Mouse (Mus musculus) forebrain, postnatal 0 days (tissue): Measurements from ENCODE around the gene Arhgap31. TPM values are rescaled to one million over a fixed set of nuclear protein-coding genes. Genes with fewer than 3 reads are reported as not detected.

ENCODE experiments used
- ATAC-seq: fragments of 200-750 bp; cut with Nextera tagmentation; 2 replicates; pipeline ENCODE4 v1.8.0; 2017; ENCODE audit warnings: mild to moderate bottlenecking, moderate library complexity
- DNase-seq: peaks from one replicate; pipeline ENCODE4 v3.0.0-alpha.2; 2015
- H3K27ac ChIP-seq: fragments of 300-500 bp; sonication (generic); 2 replicates; pipeline ENCODE4 v1.5.1; 2014; ENCODE audit warnings: low read depth, mild to moderate bottlenecking, antibody characterized with exemption, low read length, moderate library complexity, mixed read lengths
- H3K27me3 ChIP-seq: fragments of 300-500 bp; sonication (generic); 2 replicates; pipeline ENCODE4 v1.6.1; 2014; ENCODE audit warnings: mild to moderate bottlenecking, low read length, mixed read lengths; ENCODE audit not compliant: insufficient read depth
- H3K36me3 ChIP-seq: fragments of 300-500 bp; sonication (generic); 2 replicates; pipeline ENCODE4 v1.6.1; 2014; ENCODE audit warnings: mild to moderate bottlenecking, moderate library complexity; ENCODE audit not compliant: insufficient read depth
- H3K4me1 ChIP-seq: fragments of 300-500 bp; sonication (generic); 2 replicates; pipeline ENCODE4 v1.6.1; 2014; ENCODE audit warnings: antibody characterized with exemption; ENCODE audit not compliant: insufficient read depth
- H3K4me2 ChIP-seq: fragments of 300-500 bp; sonication (generic); 2 replicates; pipeline ENCODE4 v1.6.1; 2014; ENCODE audit warnings: low read depth, mild to moderate bottlenecking, moderate library complexity
- H3K4me3 ChIP-seq: fragments of 300-500 bp; sonication (generic); 2 replicates; pipeline ENCODE4 v1.5.1; 2014; ENCODE audit warnings: low read depth, low read length, mixed read lengths
- H3K9ac ChIP-seq: fragments of 300-500 bp; sonication (generic); 2 replicates; pipeline ENCODE4 v1.6.1; 2014; ENCODE audit warnings: mild to moderate bottlenecking
- H3K9me3 ChIP-seq: fragments of 300-500 bp; sonication (generic); 2 replicates; pipeline ENCODE4 v1.6.1; 2016; ENCODE audit warnings: low read length
- CTCF ChIP-seq: sonication (generic); IDR thresholded peaks from 2 replicates; pipeline ENCODE4 v1.5.1; 2016; ENCODE audit warnings: antibody characterized with exemption, control low read depth, low read depth
- WGBS: fragments of 180-500 bp; shearing (Covaris S2); extraction: QIAGEN DNeasy Blood & Tissue Kit; methylation state at CpG from one replicate; pipeline ENCODE4 v1.1.7; 2014; 5-methylcytosine and 5-hydroxymethylcytosine counted together
- polyA plus RNA-seq: library from polyadenylated mRNA; unstranded; fragments of >200 nt; fragmentation: Nextera tagmentation; extraction: Ambion mirVana; gene quantifications from 2 replicates; pipeline ENCODE4 v1.2.1, GENCODE M21; 2015
- total RNA-seq: library from RNA; depleted of rRNA; stranded (reverse); fragments of >200 nt; gene quantifications from 2 replicates; pipeline ENCODE4 v1.2.3, GENCODE M21; 2014

Arhgap31 gene
- total and polyA plus RNA-seq, 2 experiments from 2014 or later, result 2.4 to 9.6 TPM

- no peaks in the 10 kb centered on the region for H3K36me3 ChIP-seq
- H3K4me2 ChIP-seq, result no peak overlapping the region
- WGBS, result 92% methylated on average over 6 of the region's 6 CpGs
- TF ChIP-seq CTCF, result no peak
- no peaks in the 10 kb centered on the region for H3K9me3 ChIP-seq
- no peak overlapping the region for H3K4me3 ChIP-seq
- DNase-seq, result no peak
- H3K4me1 ChIP-seq, result 0 out of 2 replicates have a peak, but pooled peaks cover 8% of the 10 kb centered on the region
- no peak for ATAC-seq
- H3K27me3 ChIP-seq, result no peaks in the 10 kb centered on the region
- no peak overlapping the region for H3K9ac ChIP-seq
- no peak overlapping the region for H3K27ac ChIP-seq
Observed at GRCm38 (mm10) chr16:38677171-38677570, 35.9 kb downstream of the Arhgap31 start.

GRCm38 (mm10) chr16:38676647-38677046 lies 36.4 kb downstream of the Arhgap31 start:
- TF ChIP-seq CTCF, result no peak
- Histone ChIP-seq H3K27me3 (no peaks in the 10 kb centered on the region), H3K4me2 (no peak overlapping the region), H3K4me1 (peaks cover 8% of the 10 kb centered on the region; the same call in 1 of the 2 replicates), H3K36me3 (no peaks in the 10 kb centered on the region), H3K9ac (no peak overlapping the region), H3K9me3 (no peaks in the 10 kb centered on the region), H3K4me3 (no peak overlapping the region), H3K27ac (no peak overlapping the region)
- DNase-seq, result no peak
- WGBS, result 93% methylated on average over 4 of the region's 4 CpGs
- ATAC-seq, result no peak

- H3K9ac ChIP-seq, result no peak overlapping the region
- TF ChIP-seq CTCF, result no peak
- no peak overlapping the region for H3K4me2 ChIP-seq
- peaks cover 8% of the 10 kb centered on the region; the same call in 1 of the 2 replicates for H3K4me1 ChIP-seq
- H3K4me3 ChIP-seq, result no peak overlapping the region
- H3K36me3 ChIP-seq, result no peaks in the 10 kb centered on the region
- ATAC-seq, result no peak
- WGBS, result 57% methylated on average over 9 of the region's 9 CpGs
- H3K27me3 ChIP-seq, result no peaks in the 10 kb centered on the region
- H3K9me3 ChIP-seq, result no peaks in the 10 kb centered on the region
- H3K27ac ChIP-seq, result no peak overlapping the region
- no peak for DNase-seq
Observed at GRCm38 (mm10) chr16:38675600-38676335, 37.3 kb downstream of the Arhgap31 start.

- H3K4me2 ChIP-seq, result no peak overlapping the region
- no peaks in the 10 kb centered on the region for H3K27me3 ChIP-seq
- no peak overlapping the region for H3K9ac ChIP-seq
- no peak overlapping the region for H3K27ac ChIP-seq
- peaks cover 8% of the 10 kb centered on the region; the same call in 1 of the 2 replicates for H3K4me1 ChIP-seq
- ATAC-seq (no peak), DNase-seq (no peak)
- 91% methylated on average over 11 of the region's 11 CpGs for WGBS
- no peak overlapping the region for H3K4me3 ChIP-seq
- H3K36me3 ChIP-seq, result no peaks in the 10 kb centered on the region
- TF ChIP-seq CTCF, result no peak
- no peaks in the 10 kb centered on the region for H3K9me3 ChIP-seq
Observed at GRCm38 (mm10) chr16:38674891-38675290, 38.2 kb downstream of the Arhgap31 start.

DNA sequence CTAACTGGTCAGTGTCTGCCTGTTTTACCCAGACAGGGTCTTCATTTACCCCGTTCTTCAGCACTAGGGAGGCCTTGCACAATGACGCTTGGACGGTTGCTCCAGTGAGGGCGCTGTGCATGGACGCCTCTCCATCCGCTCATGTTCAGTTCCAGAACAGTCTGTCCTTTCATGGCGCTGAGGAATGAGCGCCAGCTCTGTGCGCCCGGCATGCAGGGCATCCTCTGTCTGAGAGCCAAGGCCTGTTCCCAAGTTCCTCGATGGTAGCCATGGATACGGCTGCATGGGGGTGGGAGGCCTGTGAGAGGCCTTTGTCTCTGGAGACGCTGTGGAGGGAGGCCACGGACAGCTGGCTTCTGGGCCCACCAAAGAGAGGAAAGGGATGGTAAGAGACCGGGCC lies 39.6 kb downstream of the Arhgap31 start:
- Histone ChIP-seq H3K4me1 (peaks cover 8% of the 10 kb centered on the region; the same call in 1 of the 2 replicates), H3K27ac (peak overlapping the region; percentile 51; the same call in 1 of the 2 replicates), H3K27me3 (no peaks in the 10 kb centered on the region), H3K36me3 (no peaks in the 10 kb centered on the region), H3K9me3 (no peaks in the 10 kb centered on the region), H3K9ac (no peak overlapping the region), H3K4me2 (no peak overlapping the region), H3K4me3 (no peak overlapping the region)
- TF ChIP-seq CTCF, result peak; percentile 36; the same call in 1 of the 2 replicates
- ATAC-seq (peak; percentile 95), DNase-seq (peak; percentile 82)
- WGBS, result 27% methylated on average over 15 of the region's 15 CpGs

DNA sequence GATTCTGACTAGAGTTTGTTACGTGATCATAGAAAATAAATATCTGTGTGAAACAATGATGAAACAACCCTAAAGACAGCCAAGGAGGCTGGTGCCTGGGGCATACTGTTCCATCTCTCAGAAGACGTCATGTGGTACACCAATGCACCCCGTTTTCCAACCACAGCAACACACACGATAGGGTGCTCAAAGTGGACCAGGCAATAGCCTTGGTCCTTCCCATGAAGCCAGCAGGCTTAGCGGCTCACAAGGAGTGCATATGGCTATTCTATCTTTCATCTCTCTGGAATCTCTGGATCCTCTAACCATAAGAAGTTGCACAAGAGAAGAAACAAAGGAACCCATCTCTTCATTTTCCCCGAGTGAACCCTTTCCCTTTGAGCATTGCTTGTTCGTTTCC lies 40.1 kb downstream of the Arhgap31 start:
- no peak overlapping the region for H3K4me3 ChIP-seq
- H3K9ac ChIP-seq, result no peak overlapping the region
- TF ChIP-seq CTCF, result no peak
- H3K9me3 ChIP-seq, result no peaks in the 10 kb centered on the region
- H3K4me2 ChIP-seq, result no peak overlapping the region
- WGBS, result 85% methylated on average over 7 of the region's 7 CpGs
- H3K27me3 ChIP-seq, result no peaks in the 10 kb centered on the region
- H3K36me3 ChIP-seq, result no peaks in the 10 kb centered on the region
- no peak for DNase-seq
- H3K4me1 ChIP-seq, result peaks cover 8% of the 10 kb centered on the region; the same call in 1 of the 2 replicates
- ATAC-seq, result no peak
- no peak overlapping the region for H3K27ac ChIP-seq

GRCm38 (mm10) chr16:38672370-38672769 lies 40.7 kb downstream of the Arhgap31 start:
- Histone ChIP-seq H3K9me3 (no peaks in the 10 kb centered on the region), H3K27me3 (no peaks in the 10 kb centered on the region), H3K9ac (no peak overlapping the region), H3K36me3 (no peaks in the 10 kb centered on the region), H3K4me3 (no peak overlapping the region), H3K4me2 (no peak overlapping the region), H3K27ac (no peak overlapping the region), H3K4me1 (peaks cover 8% of the 10 kb centered on the region; the same call in 1 of the 2 replicates)
- no peak for DNase-seq
- TF ChIP-seq CTCF, result no peak
- 57% methylated on average over 5 of the region's 5 CpGs for WGBS
- ATAC-seq, result no peak
